Mouse (Mus musculus) heart, adult 9 months (tissue): ENCODE results near the gene Pelp1.
"Not testable (repeated sequence)": the region's sequence is repeated elsewhere in the genome, so short reads cannot be mapped to it uniquely, and the experiment has no call there.

ENCODE experiments used
- DNase-seq, 2 experiments: peaks; one replicate each; pipeline ENCODE4 v3.0.0; 2022; ENCODE audit warnings: low spot score in 2 of 2

The Pelp1 gene

DNA sequence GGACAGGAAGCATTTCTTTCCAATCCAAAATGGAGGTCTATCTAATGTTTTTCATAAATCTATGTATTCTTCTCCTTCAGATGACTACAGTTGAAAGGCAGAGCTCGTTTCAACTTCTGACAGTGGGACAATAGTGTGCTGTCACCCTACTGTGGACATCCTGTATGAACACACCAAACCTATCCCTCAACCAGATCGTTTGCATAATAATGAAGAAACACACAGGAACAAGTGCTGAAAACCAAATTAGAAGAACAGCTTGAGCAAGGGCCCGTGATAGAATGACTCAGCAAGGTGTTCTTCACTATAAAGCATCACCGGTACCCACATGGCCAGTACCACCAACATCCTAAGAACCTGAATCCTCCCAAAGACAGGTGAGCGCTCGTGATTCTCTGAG lies 16.8 kb upstream of the Pelp1 start:
- DNase-seq, result not testable (repeated sequence)

DNA sequence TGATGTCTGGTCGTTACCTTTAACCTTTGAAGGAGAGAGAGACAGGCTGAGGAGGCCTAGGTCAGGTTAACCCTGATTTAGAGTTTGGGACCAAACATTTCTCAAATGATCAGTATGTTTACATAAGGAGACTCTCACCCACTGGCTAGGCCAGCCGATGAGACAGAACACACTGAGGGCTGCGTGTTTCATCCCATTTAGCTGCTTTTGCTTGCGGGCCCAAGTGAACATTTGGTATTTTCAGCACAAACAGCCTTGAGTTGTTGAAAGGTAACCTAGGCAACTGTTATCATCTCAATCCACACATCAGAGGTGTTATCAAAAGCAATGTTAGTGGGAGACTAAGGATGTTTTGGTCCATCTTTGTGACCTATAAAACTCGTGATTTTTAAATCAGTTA lies 9.7 kb upstream of the Pelp1 start:
- no peak for DNase-seq

DNA sequence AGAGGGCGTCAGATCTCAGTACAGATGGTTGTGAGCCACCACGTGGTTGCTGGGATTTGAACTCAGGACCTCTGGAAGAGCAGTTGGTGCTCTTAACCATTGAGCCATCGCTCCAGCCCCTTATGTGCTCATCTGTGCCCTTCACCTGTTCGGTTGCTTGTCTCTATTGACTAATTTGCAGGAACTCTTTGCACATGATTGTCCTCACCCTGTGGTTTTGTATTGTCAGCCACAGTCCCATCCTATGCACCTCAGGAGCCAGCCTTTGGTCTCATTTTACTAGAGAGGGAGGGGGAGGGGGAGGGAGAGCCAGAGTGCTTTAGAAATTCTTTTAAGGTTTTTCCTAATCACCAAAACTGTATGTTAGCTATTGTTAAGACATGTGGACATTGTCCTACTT lies 8.4 kb upstream of the Pelp1 start:
- DNase-seq, result no peak

DNA sequence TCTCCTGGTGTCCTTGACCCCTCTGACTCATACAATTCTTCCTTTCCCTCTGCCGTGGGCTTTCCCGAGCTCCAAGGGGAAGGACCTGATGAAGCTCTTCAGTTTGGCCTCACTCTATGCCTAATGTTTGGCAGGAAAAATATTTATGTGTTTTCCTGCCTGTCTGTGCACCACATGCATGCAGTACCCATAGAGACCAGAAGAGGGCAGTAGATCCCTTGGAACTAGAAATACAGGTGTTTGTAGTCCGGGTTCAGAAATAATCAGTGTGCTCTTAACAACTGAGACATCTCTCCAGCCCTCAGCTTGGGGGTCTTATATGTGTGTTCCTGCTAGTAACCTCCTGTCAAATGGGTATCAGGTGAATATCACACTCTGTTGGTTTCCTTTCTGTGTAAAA lies 4.1 kb upstream of the Pelp1 start:
- peak in 1 of 2 experiments; percentile 63 for DNase-seq

DNA sequence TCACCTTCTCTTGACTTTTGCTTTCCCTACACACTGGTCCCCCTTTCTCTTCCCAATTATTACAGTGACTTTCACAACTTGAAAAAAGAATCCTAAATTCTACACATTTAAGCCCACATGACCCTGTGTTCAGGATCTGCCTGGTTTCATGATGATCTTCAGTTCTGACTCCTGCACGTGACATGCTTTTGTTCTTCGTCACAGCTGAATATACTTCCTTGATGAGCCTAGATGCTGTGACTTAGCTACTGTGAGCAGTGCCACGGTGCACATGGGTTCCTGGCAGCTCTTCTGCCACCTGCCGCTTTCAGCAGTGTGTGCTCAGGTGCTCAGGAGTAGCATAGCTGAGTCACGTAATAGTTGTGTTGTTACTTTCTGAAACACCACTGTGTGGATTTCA lies 2.8 kb upstream of the Pelp1 start:
- DNase-seq, result no peak

DNA sequence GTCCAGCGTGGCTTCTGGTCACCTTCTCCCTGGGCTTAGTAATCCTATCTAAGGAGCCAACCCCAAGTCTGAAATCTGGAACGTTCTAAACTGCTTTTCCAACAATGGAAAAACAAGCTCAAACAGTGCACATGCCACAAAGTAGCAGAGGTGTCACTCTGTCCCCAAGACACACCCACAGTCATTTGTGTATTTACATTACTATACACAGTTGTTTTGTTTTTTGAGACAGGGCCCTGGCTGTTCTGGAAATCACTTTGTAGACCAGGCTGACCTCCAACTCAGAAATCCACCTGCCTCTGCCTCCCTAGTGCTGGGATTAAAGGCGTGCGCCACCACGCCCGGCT lies 439 bp upstream of the Pelp1 start:
- no peak for DNase-seq

DNA sequence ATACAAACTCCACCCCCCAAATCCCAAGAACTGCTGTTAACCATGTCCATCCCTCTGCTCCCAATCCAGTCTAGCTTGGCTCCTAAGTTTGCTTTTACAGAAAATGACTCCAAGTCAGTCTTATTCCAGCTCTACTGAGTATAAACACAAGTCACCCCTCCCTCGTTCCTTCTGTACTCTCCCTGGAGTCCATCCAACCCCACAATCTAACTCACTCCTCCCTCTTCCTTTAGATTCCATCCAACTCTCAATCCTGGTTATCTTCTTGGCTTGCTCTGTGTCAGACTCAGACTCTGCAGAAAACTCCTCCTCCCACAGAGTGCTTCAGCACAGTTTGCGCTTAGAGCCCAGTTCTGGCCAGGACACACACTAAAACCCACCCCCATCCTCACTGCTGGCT lies 6.2 kb downstream of the Pelp1 start:
- DNase-seq, result peak; percentile 62 to 65

DNA sequence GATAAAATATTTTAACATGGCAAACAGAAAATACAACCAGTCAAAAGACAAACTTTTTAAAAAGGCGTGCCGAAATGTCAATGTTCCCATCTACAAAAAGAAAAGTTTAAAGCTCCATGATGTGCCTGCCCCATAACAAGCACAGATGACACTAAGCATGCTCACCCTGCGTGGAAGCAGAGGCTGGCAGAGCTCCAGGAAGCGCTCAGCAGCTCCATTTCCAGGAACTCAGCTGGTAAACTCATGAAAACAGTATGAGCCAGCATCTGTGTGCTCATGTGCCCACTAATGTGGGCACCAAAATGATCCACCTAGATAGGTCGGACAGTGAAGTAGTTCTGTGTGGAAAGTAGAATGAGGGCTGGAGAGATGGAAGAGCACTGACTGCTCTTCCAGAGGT lies 20.4 kb downstream of the Pelp1 start:
- no peak for DNase-seq

DNA sequence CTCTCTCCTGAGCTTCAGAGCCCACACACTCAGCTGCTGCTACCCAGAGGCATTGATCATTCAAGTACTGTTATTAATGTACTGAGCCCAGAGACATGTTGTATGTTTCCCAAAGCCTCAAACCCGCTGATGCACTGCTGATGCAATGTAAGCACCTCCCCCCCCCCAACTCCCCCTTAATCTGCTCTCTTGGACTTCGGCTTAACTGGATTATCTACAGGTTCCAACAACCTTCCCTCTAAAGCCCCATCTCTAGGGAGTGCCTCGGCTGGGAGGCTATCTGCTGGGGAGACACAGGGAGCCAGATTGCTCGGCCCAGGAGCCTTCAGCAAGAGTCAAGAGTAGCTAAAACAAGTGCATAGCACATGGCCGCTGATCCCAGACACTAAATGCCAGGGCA lies 22.4 kb downstream of the Pelp1 start:
- DNase-seq, result no peak

DNA sequence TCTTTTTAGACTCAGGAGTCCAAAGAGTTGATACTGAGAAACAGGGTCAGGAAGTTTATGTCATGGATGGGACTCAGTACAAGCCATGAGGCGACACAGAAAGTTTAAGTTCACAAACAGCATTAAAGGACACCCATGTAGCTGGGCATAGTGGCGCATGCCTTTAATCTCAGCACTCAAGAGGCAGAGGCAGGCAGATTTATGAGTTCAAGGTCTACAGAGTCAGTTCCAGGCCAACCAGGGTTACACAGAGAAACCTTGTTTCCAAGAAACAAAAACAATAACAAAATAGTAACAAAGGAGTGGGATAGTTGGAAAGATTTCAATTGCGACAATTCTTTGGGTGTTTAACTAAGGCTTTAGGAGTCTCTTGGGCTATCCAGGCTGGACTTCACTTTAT lies 25.7 kb downstream of the Pelp1 start:
- DNase-seq, result no peak

DNA sequence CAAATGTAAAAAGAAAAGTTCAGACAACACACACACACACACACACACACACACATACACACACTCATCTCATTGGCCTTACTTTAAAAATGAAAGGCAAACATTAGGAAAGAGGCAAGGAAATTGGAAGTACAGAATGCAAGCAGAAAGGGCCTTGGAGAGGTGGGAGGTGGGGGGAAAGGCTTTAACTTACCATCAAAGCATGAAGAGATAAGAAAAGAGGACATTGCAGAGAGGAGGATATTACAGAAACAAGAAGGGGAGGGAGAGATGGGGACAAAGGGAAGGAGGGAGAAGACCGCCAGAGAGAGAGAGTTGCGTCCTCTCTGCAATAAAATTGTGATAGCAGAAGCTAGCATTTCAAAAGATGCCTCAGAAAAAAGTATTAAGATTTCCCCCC lies 28.5 kb downstream of the Pelp1 start:
- DNase-seq, result no peak

DNA sequence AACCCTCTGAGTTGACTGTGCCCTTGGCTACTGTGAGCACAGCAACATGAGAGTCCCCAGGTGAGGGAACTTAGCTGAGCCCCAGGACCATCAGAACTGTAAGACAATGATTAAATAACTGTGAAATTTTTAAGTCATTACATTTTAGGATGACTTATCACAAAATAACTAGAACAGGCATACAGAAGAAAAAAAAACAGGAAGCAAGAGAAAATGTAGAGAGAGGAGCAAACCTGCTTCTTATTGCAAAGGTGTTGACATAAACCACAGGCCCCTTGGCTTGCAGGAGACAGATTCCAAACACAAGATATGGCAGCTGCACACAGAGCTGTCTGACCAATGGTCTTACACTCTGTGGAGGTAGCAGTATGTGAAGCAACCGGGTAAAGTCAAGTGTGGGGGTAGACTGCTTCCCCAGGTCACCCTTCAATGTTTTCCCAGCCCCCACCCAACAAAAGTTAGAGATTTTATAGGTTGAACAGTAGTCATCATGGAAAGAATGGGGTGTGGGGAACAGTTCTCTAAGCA lies 29.3 kb downstream of the Pelp1 start:
- no peak for DNase-seq

DNA sequence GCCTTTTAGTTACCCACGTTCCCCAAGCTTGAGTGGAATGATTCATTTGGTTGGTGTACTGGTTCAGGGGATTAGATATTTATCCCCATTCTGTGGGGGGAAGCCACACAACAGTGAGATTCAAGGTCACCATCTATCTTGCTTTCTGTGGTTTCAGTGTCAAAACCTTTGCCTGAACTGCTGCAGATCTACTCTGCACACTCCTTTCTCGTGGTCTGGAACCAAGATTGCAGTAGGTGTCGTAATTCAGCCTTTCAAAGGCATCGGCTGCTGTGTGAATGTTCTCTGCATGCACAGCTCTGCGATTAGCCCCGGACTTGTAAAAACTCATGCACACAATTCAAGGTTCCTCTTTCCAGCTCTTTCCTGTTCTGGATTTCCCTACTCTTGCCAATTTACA lies 33.8 kb downstream of the Pelp1 start:
- DNase-seq, result no peak

DNA sequence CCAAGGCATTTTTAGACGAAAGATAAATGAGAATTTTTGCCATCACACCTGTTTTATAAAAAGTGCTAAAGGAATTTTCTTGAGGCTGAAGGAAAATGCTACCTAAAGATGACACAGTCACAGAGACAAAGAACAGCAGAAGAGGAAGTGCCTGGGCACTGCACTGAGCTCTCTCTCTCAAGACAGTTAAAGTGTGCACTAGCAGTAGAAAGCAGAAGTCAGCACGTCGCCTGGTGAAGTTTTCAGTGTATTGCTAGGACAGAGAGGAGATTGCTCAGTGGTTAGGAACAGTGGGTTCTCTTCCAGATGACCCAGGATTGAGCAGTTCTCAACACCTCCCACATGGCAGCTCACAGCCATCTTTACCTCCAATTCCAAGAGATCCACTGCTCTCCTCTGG lies 35.5 kb downstream of the Pelp1 start:
- no peak for DNase-seq

DNA sequence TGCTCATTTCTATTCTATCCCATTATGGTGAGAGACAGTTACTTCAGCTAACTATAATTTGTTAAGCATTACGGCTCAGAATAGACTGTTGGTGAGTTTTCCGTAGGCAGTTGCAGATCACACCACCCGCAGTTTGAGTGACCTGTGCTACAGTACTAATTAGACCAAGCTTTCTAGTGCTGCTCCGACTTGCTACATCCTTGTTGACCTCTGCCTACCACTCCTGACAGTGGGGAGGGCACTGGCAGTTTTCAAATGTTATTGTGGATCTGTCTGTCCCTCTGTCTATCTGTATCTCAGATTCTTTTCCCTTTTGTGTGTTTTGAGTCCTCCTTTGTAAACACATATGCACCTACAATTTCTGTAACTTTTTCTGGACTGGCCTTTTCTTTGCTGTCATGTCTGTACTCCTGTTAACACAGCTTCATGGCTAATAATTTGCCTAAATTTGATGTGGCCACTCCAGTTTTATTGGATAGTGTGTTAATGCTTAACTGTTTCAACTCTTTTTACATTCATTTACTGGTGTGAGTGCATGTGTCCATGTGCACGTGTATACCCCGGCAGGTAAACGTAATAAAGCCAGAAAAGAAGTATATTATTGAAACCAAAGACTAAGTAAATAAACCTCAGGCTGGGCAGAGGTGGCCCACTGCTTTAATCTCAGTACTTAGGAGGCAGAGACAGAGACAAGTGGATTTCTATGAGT lies 36.8 kb downstream of the Pelp1 start:
- DNase-seq, result no peak

DNA sequence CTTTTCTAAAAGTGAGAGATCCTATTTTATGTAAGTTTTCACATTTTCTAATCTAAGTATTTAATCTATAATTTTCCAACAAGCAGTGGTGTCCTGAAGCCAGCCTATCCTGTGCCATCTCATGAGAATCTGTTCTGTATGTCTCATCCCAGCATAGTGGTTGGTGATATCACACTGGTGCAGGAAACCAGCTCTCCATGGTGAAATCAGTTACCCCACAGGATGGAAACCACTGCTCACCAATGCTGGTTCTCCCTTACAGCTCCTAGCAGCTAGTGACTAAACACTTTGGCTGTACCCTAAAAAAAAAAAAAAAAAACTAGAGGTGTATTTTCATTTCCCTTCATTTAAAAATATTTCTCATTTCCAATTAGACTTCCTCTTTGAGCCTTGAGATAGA lies 37.4 kb downstream of the Pelp1 start:
- DNase-seq, result no peak

DNA sequence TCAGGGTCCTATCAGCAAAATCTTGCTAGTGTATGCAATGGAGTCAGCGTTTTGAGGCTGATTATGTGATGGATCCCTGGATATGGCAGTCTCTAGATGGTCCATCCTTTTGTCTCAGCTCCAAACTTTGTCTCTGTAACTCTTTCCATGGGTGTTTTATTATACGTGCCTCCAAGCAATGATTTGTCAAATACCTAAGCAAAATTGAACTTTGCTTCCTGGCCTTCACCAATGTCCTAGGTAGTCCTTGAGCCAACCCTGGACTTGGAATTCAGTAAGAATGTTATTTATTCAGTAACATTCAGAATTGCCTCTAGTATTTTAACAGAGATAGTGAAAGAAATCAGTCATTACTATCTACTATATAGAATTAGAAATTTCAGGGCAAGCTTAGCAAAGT lies 41.2 kb downstream of the Pelp1 start:
- not testable (repeated sequence) for DNase-seq

DNA sequence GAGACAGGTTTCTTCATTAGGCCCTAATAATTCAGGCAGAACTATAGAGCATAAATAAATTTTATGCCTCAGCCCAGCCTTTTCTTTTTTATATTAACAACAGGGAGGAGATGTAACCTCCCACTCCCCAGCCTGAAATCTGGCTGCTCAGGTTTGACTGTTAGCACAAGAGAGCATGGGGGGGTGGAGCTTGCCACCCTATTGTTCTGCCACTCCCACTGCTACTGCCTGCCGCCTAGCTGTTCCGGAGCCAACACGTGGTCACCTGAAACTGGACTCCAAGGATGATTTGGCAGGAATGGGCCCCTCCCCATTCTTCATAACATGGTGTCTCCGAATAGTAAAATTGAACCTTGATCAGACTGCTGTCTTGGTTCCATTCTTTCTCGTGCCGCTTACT lies 42.1 kb downstream of the Pelp1 start:
- not testable (repeated sequence) for DNase-seq

DNA sequence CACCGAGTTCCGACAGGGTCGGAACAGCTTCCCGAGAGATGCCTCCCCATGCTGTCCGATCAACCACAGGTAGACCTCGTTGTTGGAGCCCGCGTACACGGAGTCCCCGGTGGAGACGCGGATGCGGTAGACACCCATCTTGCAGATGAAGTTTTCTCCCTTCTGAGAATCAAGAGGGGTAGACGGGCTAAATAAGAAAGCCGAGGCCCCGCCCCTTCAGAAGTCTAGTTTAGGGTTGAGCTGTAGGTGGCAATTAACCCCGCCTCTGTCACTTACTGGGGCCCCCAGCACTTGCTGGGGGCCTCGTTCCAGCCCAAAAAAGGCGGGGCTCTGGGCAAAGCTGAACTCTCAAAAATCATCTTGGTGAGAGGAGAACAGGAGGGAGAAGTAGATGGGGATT lies 58.0 kb downstream of the Pelp1 start, which contains the start of gene Alox15:
Gene Alox15 (minus strand): TSS at position 164 of the 400 bp plus-strand sequence.
- DNase-seq, result no peak

DNA sequence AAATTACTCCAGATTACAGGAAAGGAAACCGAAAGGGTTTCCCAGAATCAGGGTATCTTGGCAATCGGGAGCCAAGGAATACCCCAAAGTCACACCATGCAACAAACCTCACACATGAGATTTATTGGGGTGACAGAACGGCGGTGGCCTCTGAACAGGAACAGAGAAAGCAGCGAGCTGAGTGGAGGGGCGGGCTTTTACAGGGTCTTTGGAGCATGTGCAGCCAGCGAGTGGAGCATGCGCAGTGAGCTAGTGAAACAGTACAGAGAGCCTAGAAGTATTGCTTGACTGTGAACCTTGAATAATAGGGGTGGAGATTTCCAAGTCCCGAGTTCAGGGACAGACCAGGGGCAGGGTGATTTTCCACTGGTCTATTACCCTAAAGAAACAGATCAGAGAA lies 61.2 kb downstream of the Pelp1 start:
- DNase-seq, result no peak

DNA sequence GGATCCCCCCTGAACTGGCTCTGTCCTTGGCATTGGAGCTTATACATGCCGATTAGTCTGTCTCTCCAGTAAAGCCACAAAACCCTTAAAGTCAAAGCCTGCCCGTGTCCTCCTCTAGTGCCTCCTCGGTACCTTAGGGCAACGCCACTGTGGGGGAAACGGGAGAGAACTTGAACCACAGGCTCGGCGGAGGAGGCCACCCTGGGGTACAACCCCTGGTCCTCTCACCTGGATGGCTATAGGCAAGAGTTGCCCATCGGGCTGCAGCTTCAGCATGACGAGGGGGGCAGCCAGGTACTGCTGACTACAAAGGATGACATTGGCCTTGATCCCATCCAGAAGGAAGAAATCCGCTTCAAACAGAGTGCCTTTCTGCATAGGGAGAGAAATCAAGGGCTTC lies 62.0 kb downstream of the Pelp1 start:
- no peak for DNase-seq

DNA sequence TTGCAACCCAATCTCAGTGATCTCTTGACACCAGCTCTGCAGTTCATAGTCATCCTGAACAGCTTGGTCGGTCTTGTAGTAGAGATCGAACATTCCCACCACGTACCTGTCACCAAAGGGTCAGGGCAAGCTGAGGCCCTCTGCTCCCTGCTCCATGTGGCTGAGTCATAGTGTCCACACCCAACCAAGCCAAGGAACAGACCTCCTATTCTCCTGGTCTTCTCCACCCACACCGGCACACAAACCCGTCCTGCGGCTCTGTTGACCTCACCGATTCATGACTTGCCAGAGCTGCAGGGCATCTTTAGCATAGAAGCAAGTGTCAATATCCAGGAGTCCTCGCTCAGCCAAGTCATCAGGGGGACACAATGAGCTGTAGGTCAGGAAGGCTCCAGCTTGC lies 64.3 kb downstream of the Pelp1 start:
- DNase-seq, result no peak

DNA sequence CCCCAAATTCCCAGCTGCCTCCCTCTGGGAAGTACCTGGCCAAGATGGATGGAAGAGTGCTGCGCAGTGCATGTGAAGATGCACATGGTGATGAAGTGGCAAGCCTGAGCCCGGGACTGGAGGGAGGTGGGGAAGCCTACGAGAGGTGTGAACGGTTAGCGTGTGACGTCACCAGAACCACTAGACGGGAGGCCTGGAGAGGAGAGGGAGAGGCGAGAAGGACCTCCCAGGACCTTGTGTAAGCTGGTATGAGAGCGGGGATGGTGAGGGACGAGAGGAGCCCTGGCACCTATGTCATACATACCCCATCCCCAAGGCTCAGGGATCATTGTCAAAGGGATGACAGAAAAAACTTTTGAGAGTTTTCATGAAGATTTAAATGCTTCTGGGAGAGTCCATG lies 64.8 kb downstream of the Pelp1 start:
- no peak for DNase-seq
